Mouse (Mus musculus): ENCODE results near the gene Hist2h4. TPM values are rescaled to one million over a fixed set of nuclear protein-coding genes. Genes with fewer than 3 reads are reported as not detected.
A peak's percentile ranks its signal among the peaks of the same experiment; 100 is the strongest.
"Not testable (repeated sequence)": the region's sequence is repeated elsewhere in the genome, so short reads cannot be mapped to it uniquely, and the experiment has no call there.

Gene Hist2h4
- polyA plus RNA-seq, 1 experiment from 2014 or later = 5.8 TPM

DNA sequence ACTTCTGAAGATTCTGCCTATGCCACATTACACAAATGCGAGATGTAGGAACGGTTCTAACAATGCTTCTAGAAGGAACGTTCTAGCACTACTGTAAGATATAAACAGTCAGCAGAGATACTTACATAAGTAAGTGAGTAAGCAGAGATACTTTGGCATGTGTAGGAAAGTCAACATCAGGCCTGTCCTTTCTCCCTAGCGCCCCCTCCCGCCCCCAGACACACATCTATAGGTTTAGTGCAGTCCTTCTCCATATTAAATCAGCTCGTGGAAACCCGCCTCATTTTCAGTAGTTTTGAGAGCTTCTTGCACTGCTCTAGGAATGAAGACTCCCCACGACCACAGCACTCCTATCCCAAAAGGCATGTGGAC is 14.3 kb upstream of the Hist2h4 start:
- Histone ChIP-seq H3K4me1 (replicated peaks; ENCODE audit: control insufficient read depth, insufficient read depth, low read length) (no peaks in the 10 kb centered on the region), H3K4me2 (replicated peaks; ENCODE audit: low read depth, low read length) (peak overlapping the region; percentile 75), H3K4me3 (ENCODE audit: low read depth, low read length) (peak overlapping the region; percentile 41), H3K27ac (ENCODE audit: low read depth, low read length) (peak overlapping the region; percentile 82; the same call in 1 of the 2 replicates), H3K9ac (ENCODE audit: low read depth, low read length) (peak overlapping the region; percentile 59; the same call in 1 of the 2 replicates), H3K27me3 (ENCODE audit: control insufficient read depth, insufficient read depth, low read length) (no peaks in the 10 kb centered on the region; the same call in 1 of the 2 replicates), H3K36me3 (ENCODE audit: control insufficient read depth, insufficient read depth, low read length) (no peaks in the 10 kb centered on the region), H3K9me3 (ENCODE audit: control insufficient read depth, low read length) (no peaks in the 10 kb centered on the region)
- 17% methylated on average over 8 of the region's 8 CpGs for WGBS
- peak; percentile 59 for ATAC-seq (ENCODE audit: low FRiP score)
- peak; percentile 71 for DNase-seq (ENCODE audit: low spot score)

DNA sequence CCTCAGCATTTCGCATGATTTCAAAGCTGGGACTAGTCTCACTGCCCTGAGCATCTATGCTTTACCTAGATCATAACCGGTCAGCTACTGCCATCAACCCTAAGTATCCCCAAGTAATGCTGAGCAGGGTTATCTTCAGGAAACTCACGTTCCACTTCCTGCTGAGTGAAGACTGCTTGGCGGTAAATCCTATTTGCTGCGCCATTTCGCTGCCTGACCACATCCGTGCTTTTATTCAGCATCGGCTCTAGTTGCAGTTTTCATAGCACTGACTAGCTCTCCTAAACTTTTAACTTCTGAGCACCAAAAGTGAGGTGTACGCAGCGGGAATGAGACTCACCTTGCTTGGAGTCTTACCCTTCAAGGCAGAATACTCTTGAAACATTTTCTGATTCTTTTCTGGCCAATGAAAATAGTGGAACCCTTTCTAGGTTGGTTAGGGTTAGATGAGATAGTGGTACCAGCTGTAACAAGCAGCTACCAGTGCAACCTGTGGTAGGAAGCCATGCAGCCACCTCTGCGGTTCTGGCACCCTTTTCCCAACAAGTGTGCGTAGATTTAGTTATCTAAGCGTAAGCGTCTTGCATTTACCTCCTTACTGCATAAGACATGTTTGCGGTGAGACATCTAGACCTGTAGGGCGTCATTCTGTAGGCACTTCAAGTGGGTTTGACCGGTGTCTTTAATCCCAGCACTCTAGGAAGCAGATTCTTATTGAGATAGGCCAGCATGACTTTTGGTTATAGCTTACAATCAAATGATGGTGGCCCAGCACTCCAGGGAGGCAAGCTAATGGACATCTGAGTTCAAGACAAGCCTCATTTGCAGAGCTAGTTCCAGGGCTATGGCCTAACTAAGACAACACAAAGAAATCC is 10.7 kb upstream of the Hist2h4 start:
- no peak overlapping the region for H3K4me3 ChIP-seq (ENCODE audit: low read depth, low read length)
- DNase-seq (ENCODE audit: low spot score) (no peak), ATAC-seq (ENCODE audit: low FRiP score) (no peak)
- H3K36me3 ChIP-seq (ENCODE audit: control insufficient read depth, insufficient read depth, low read length) = no peaks in the 10 kb centered on the region
- no peaks in the 10 kb centered on the region for H3K4me1 ChIP-seq (replicated peaks; ENCODE audit: control insufficient read depth, insufficient read depth, low read length)
- no peaks in the 10 kb centered on the region for H3K27me3 ChIP-seq (ENCODE audit: control insufficient read depth, insufficient read depth, low read length)
- H3K4me2 ChIP-seq (replicated peaks; ENCODE audit: low read depth, low read length) = no peak overlapping the region
- no peaks in the 10 kb centered on the region for H3K9me3 ChIP-seq (ENCODE audit: control insufficient read depth, low read length)
- WGBS = 91% methylated on average over 17 of the region's 17 CpGs
- no peak overlapping the region for H3K27ac ChIP-seq (ENCODE audit: low read depth, low read length)
- H3K9ac ChIP-seq (ENCODE audit: low read depth, low read length) = no peak overlapping the region

- Histone ChIP-seq H3K36me3 (ENCODE audit: control insufficient read depth, insufficient read depth, low read length) (no peaks in the 10 kb centered on the region), H3K27ac (ENCODE audit: low read depth, low read length) (peak within 1 kb of the TSS; percentile 92), H3K4me2 (replicated peaks; ENCODE audit: low read depth, low read length) (peak within 1 kb of the TSS; percentile 82), H3K4me3 (ENCODE audit: low read depth, low read length) (peak within 1 kb of the TSS; percentile 56), H3K9me3 (ENCODE audit: control insufficient read depth, low read length) (no peaks in the 10 kb centered on the region), H3K4me1 (replicated peaks; ENCODE audit: control insufficient read depth, insufficient read depth, low read length) (0 out of 2 replicates have a peak, but pooled peaks cover 2% of the 10 kb centered on the region), H3K27me3 (ENCODE audit: control insufficient read depth, insufficient read depth, low read length) (no peaks in the 10 kb centered on the region), H3K9ac (ENCODE audit: low read depth, low read length) (peak within 1 kb of the TSS; percentile 81)
- WGBS = under 1% methylated on average over 45 of the region's 45 CpGs
- ATAC-seq (ENCODE audit: low FRiP score) (peak; percentile 95), DNase-seq (ENCODE audit: low spot score) (peak; percentile 93)
Observed at GRCm38 (mm10) chr3:96269511-96270474, 6.7 kb upstream of the Hist2h4 start, which contains the start of gene Hist2h2bb. Gene Hist2h2bb, plus strand, starts transcription at chr3:96269752.

GRCm38 (mm10) chr3:96268776-96269378 is 5.8 kb upstream of the Hist2h4 start:
- peak; percentile 65 for ATAC-seq (ENCODE audit: low FRiP score)
- WGBS = 1% methylated on average over 9 of the region's 44 CpGs
- Histone ChIP-seq H3K9ac (ENCODE audit: low read depth, low read length) (peak overlapping the region; percentile 75), H3K4me2 (replicated peaks; ENCODE audit: low read depth, low read length) (peak overlapping the region; percentile 82), H3K4me3 (ENCODE audit: low read depth, low read length) (peak overlapping the region; percentile 56), H3K27ac (ENCODE audit: low read depth, low read length) (peak overlapping the region; percentile 92)
- H3K27me3 ChIP-seq (ENCODE audit: control insufficient read depth, insufficient read depth, low read length); H3K9me3 ChIP-seq (ENCODE audit: control insufficient read depth, low read length); DNase-seq (ENCODE audit: low spot score); H3K4me1 ChIP-seq (replicated peaks; ENCODE audit: control insufficient read depth, insufficient read depth, low read length); H3K36me3 ChIP-seq (ENCODE audit: control insufficient read depth, insufficient read depth, low read length): not testable (repeated sequence)

- peak within 1 kb of the TSS; percentile 75 for H3K9ac ChIP-seq (ENCODE audit: low read depth, low read length)
- DNase-seq (ENCODE audit: low spot score) (peak; percentile 79), ATAC-seq (ENCODE audit: low FRiP score) (peak; percentile 73)
- H3K27me3 ChIP-seq (ENCODE audit: control insufficient read depth, insufficient read depth, low read length) = no peaks in the 10 kb centered on the region
- peak within 1 kb of the TSS; percentile 56 for H3K4me3 ChIP-seq (ENCODE audit: low read depth, low read length)
- WGBS = 27% methylated on average over 29 of the region's 30 CpGs
- H3K4me2 ChIP-seq (replicated peaks; ENCODE audit: low read depth, low read length) = peak within 1 kb of the TSS; percentile 82
- H3K36me3 ChIP-seq (ENCODE audit: control insufficient read depth, insufficient read depth, low read length) = no peaks in the 10 kb centered on the region
- H3K27ac ChIP-seq (ENCODE audit: low read depth, low read length) = peak within 1 kb of the TSS; percentile 92
- no peaks in the 10 kb centered on the region for H3K9me3 ChIP-seq (ENCODE audit: control insufficient read depth, low read length)
- 0 out of 2 replicates have a peak, but pooled peaks cover 2% of the 10 kb centered on the region for H3K4me1 ChIP-seq (replicated peaks; ENCODE audit: control insufficient read depth, insufficient read depth, low read length)
Observed at GRCm38 (mm10) chr3:96268051-96268775, 5.1 kb upstream of the Hist2h4 start, which contains the start of gene Hist2h3b. Gene Hist2h3b, plus strand, starts transcription at chr3:96268654.

GRCm38 (mm10) chr3:96267541-96267940 is 4.4 kb upstream of the Hist2h4 start:
- peak overlapping the region; percentile 85 for H3K27ac ChIP-seq (ENCODE audit: low read depth, low read length)
- no peak overlapping the region for H3K4me3 ChIP-seq (ENCODE audit: low read depth, low read length)
- H3K36me3 ChIP-seq (ENCODE audit: control insufficient read depth, insufficient read depth, low read length) = no peaks in the 10 kb centered on the region
- H3K9ac ChIP-seq (ENCODE audit: low read depth, low read length) = no peak overlapping the region
- 83% methylated on average over 4 of the region's 4 CpGs for WGBS
- H3K9me3 ChIP-seq (ENCODE audit: control insufficient read depth, low read length) = no peaks in the 10 kb centered on the region
- DNase-seq (ENCODE audit: low spot score) (no peak), ATAC-seq (ENCODE audit: low FRiP score) (no peak)
- H3K4me1 ChIP-seq (replicated peaks; ENCODE audit: control insufficient read depth, insufficient read depth, low read length) = 0 out of 2 replicates have a peak, but pooled peaks cover 2% of the 10 kb centered on the region
- H3K27me3 ChIP-seq (ENCODE audit: control insufficient read depth, insufficient read depth, low read length) = no peaks in the 10 kb centered on the region
- H3K4me2 ChIP-seq (replicated peaks; ENCODE audit: low read depth, low read length) = no peak overlapping the region

DNA sequence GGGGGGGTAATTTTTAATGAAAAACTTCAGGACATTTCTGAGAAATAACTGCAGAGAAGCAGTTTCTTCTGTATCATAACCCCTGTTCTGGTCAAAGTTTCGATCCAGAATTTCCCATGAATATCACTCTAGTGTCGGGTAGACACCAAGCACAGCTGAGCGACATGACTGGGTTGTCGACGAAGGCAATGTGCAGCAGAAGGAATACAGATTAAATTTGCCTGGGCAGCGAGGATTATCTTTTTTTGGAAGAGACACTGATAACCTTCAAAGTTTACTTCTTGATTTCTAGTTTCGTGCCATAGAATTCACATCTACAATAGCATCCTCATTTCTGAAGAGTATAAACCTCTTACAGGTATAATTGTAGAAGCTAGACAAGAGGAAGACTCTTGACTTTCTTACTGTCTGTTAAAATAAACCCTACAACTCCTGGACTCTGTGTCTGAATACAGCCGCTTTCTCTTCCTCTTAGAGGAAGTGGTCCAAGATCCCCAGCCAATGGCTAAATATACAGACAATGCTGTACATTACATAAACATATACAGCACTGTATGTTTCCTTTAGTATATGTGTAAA is 3.1 kb upstream of the Hist2h4 start:
- no peak for ATAC-seq (ENCODE audit: low FRiP score)
- no peak overlapping the region for H3K9ac ChIP-seq (ENCODE audit: low read depth, low read length)
- no peaks in the 10 kb centered on the region for H3K9me3 ChIP-seq (ENCODE audit: control insufficient read depth, low read length)
- WGBS = 91% methylated on average over 8 of the region's 8 CpGs
- H3K4me1 ChIP-seq (replicated peaks; ENCODE audit: control insufficient read depth, insufficient read depth, low read length) = peaks cover 5% of the 10 kb centered on the region; the same call in 1 of the 2 replicates
- DNase-seq (ENCODE audit: low spot score) = no peak
- H3K4me3 ChIP-seq (ENCODE audit: low read depth, low read length) = no peak overlapping the region
- H3K4me2 ChIP-seq (replicated peaks; ENCODE audit: low read depth, low read length) = no peak overlapping the region
- H3K27ac ChIP-seq (ENCODE audit: low read depth, low read length) = no peak overlapping the region
- H3K36me3 ChIP-seq (ENCODE audit: control insufficient read depth, insufficient read depth, low read length) = no peaks in the 10 kb centered on the region
- no peaks in the 10 kb centered on the region for H3K27me3 ChIP-seq (ENCODE audit: control insufficient read depth, insufficient read depth, low read length)
